Mouse (Mus musculus): Measurements from ENCODE around the gene Pdxdc1.

- TF ChIP-seq MYOD1 (IDR thresholded peaks at IDR 0.05; ENCODE audit: control insufficient read depth in 1 of 3, insufficient read length in 2 of 3, low read depth in 2 of 3) (no peak), POLR2A (IDR thresholded peaks at IDR 0.05; ENCODE audit: insufficient read length, low read depth) (no peak), MAX (IDR thresholded peaks at IDR 0.05; ENCODE audit: low read depth) (no peak), USF1 (IDR thresholded peaks at IDR 0.05; ENCODE audit: low read depth) (no peak), MYOG (IDR thresholded peaks at IDR 0.05; ENCODE audit: control insufficient read depth in 1 of 3, insufficient read depth in 1 of 3, insufficient read length in 2 of 3, low read depth in 2 of 3) (no peak), E2F4 (IDR thresholded peaks at IDR 0.05; ENCODE audit: insufficient read depth) (no peak)
These were observed 83.6 kb downstream of the Pdxdc1 start for GRCm38 (mm10) chr16:13819394-13819743.
